Mouse (Mus musculus) stomach, embryonic 16.5 days (tissue): ENCODE measurements around the gene Zfp651. TPM values are rescaled to one million over a fixed set of nuclear protein-coding genes. Genes with fewer than 3 reads are reported as not detected.

ENCODE experiments used
- ATAC-seq: fragments of 200-750 bp; cut with Nextera tagmentation; 2 replicates; pipeline ENCODE4 v1.8.0; 2017; ENCODE audit warnings: moderate number of reproducible peaks, moderate TSS enrichment; ENCODE audit not compliant: insufficient read depth, low FRiP score
- H3K27ac ChIP-seq: fragments of 300-500 bp; sonication (generic); 2 replicates; pipeline ENCODE4 v1.5.1; 2014; ENCODE audit warnings: low read length
- H3K27me3 ChIP-seq: fragments of 300-500 bp; sonication (generic); 2 replicates; pipeline ENCODE4 v1.6.1; 2014; ENCODE audit warnings: low read length, control low read depth, mixed read lengths; ENCODE audit not compliant: control insufficient read depth, insufficient read depth
- H3K36me3 ChIP-seq: fragments of 300-500 bp; sonication (generic); 2 replicates; pipeline ENCODE4 v1.6.1; 2014; ENCODE audit warnings: low read length; ENCODE audit not compliant: control insufficient read depth, insufficient read depth
- H3K4me1 ChIP-seq: fragments of 300-500 bp; sonication (generic); 2 replicates; pipeline ENCODE4 v1.6.1; 2014; ENCODE audit warnings: low read length, control low read depth, mixed read lengths; ENCODE audit not compliant: control insufficient read depth, insufficient read depth
- H3K4me2 ChIP-seq: fragments of 300-500 bp; sonication (generic); 2 replicates; pipeline ENCODE4 v1.6.1; 2014; ENCODE audit warnings: low read depth, low read length, mixed read lengths
- H3K4me3 ChIP-seq: fragments of 300-500 bp; sonication (generic); replicated peaks from 2 replicates; pipeline ENCODE4 v1.5.1; 2014; ENCODE audit warnings: mild to moderate bottlenecking, low read length
- H3K9ac ChIP-seq: fragments of 300-500 bp; sonication (generic); 2 replicates; pipeline ENCODE4 v1.6.1; 2014; ENCODE audit warnings: low read length
- H3K9me3 ChIP-seq: fragments of 300-500 bp; sonication (generic); replicated peaks from 2 replicates; pipeline ENCODE4 v1.6.1; 2016; ENCODE audit warnings: low read length, control low read depth; ENCODE audit not compliant: control insufficient read depth
- WGBS: fragments of 180-500 bp; shearing (Covaris S2); extraction: QIAGEN DNeasy Blood & Tissue Kit; methylation state at CpG from one replicate; pipeline ENCODE4 v1.1.7; 2014; 5-methylcytosine and 5-hydroxymethylcytosine counted together
- polyA plus RNA-seq: library from polyadenylated mRNA; unstranded; fragments of >200 nt; fragmentation: Nextera tagmentation; extraction: Ambion mirVana; gene quantifications from 2 replicates; pipeline ENCODE4 v1.2.1, GENCODE M21; 2015

The Zfp651 gene
- polyA plus RNA-seq, 1 experiment from 2014 or later = 8.0 TPM

GRCm38 (mm10) chr9:121777484-121778065 lies 18.4 kb downstream of the Zfp651 start, which contains the start of gene Klhl40:
Klhl40 (plus strand) TSS chr9:121777607.
- H3K27me3 ChIP-seq = peaks cover 34% of the 10 kb centered on the region
- peak within 1 kb of the TSS; percentile 40; the same call in 1 of the 2 replicates for H3K9ac ChIP-seq
- WGBS = 16% methylated on average over 30 of the region's 30 CpGs

GRCm38 (mm10) chr9:121778066-121778624 lies 19.0 kb downstream of the Zfp651 start:
- ATAC-seq = no peak
- Histone ChIP-seq H3K27ac (no peak overlapping the region), H3K27me3 (peaks cover 34% of the 10 kb centered on the region), H3K4me2 (peak overlapping the region; percentile 61), H3K4me3 (peak overlapping the region; percentile 36), H3K36me3 (no peaks in the 10 kb centered on the region), H3K9me3 (no peaks in the 10 kb centered on the region), H3K4me1 (peaks cover 6% of the 10 kb centered on the region; the same call in 1 of the 2 replicates), H3K9ac (peak overlapping the region; percentile 40; the same call in 1 of the 2 replicates)
- 9% methylated on average over 54 of the region's 54 CpGs for WGBS

More at GRCm38 (mm10) chr9:121777484-121778065, 18.4 kb downstream of the Zfp651 start, which contains the start of gene Klhl40:
- Histone ChIP-seq H3K27ac (no peak within 1 kb of the TSS), H3K36me3 (no peaks in the 10 kb centered on the region), H3K4me2 (peak within 1 kb of the TSS; percentile 61), H3K9me3 (no peaks in the 10 kb centered on the region), H3K4me3 (peak within 1 kb of the TSS; percentile 36), H3K4me1 (peaks cover 6% of the 10 kb centered on the region; the same call in 1 of the 2 replicates)
- 0 out of 2 replicates have a peak, but pooled peaks have one; percentile 23 for ATAC-seq

- WGBS = 80% methylated on average over 12 of the region's 12 CpGs
- no peaks in the 10 kb centered on the region; the same call in 1 of the 2 replicates for H3K27me3 ChIP-seq
- H3K9ac ChIP-seq = no peak overlapping the region
- H3K36me3 ChIP-seq = no peaks in the 10 kb centered on the region
- no peaks in the 10 kb centered on the region for H3K4me1 ChIP-seq
- H3K9me3 ChIP-seq = no peaks in the 10 kb centered on the region
- H3K27ac ChIP-seq = no peak overlapping the region
- no peak for ATAC-seq
- no peak overlapping the region for H3K4me2 ChIP-seq
- no peak overlapping the region for H3K4me3 ChIP-seq
Observed at GRCm38 (mm10) chr9:121784801-121785200, 25.7 kb downstream of the Zfp651 start.

- Histone ChIP-seq H3K9ac (no peak overlapping the region), H3K27ac (no peak overlapping the region)
- 85% methylated on average over 8 of the region's 8 CpGs for WGBS
Observed at GRCm38 (mm10) chr9:121785261-121785660, 26.1 kb downstream of the Zfp651 start.

GRCm38 (mm10) chr9:121786359-121786758 lies 27.2 kb downstream of the Zfp651 start:
- H3K9ac ChIP-seq = no peak overlapping the region
- no peaks in the 10 kb centered on the region for H3K36me3 ChIP-seq
- no peaks in the 10 kb centered on the region for H3K4me1 ChIP-seq
- H3K4me2 ChIP-seq = no peak overlapping the region
- ATAC-seq = no peak
- no peaks in the 10 kb centered on the region for H3K27me3 ChIP-seq
- H3K9me3 ChIP-seq = no peaks in the 10 kb centered on the region
- 72% methylated on average over 2 of the region's 2 CpGs for WGBS
- no peak overlapping the region for H3K27ac ChIP-seq
- H3K4me3 ChIP-seq = no peak overlapping the region

More at GRCm38 (mm10) chr9:121785261-121785660, 26.1 kb downstream of the Zfp651 start:
- no peak overlapping the region for H3K4me2 ChIP-seq
- no peaks in the 10 kb centered on the region for H3K4me1 ChIP-seq
- no peak for ATAC-seq
- no peaks in the 10 kb centered on the region for H3K36me3 ChIP-seq
- H3K9me3 ChIP-seq = no peaks in the 10 kb centered on the region
- no peaks in the 10 kb centered on the region; the same call in 1 of the 2 replicates for H3K27me3 ChIP-seq
- no peak overlapping the region for H3K4me3 ChIP-seq

GRCm38 (mm10) chr9:121791206-121791605 lies 32.1 kb downstream of the Zfp651 start:
- Histone ChIP-seq H3K27ac (0 out of 2 replicates have a peak overlapping the region, but pooled peaks have one; percentile 26), H3K27me3 (no peaks in the 10 kb centered on the region), H3K4me1 (0 out of 2 replicates have a peak, but pooled peaks cover 3% of the 10 kb centered on the region), H3K9ac (no peak overlapping the region), H3K9me3 (no peaks in the 10 kb centered on the region), H3K36me3 (no peaks in the 10 kb centered on the region), H3K4me2 (no peak overlapping the region), H3K4me3 (no peak overlapping the region)
- WGBS = 20% methylated on average over 5 of the region's 5 CpGs
- peak; percentile 41; the same call in 1 of the 2 replicates for ATAC-seq

- no peaks in the 10 kb centered on the region for H3K9me3 ChIP-seq
- no peak within 1 kb of the TSS for H3K4me3 ChIP-seq
- H3K27me3 ChIP-seq = no peaks in the 10 kb centered on the region
- H3K36me3 ChIP-seq = no peaks in the 10 kb centered on the region
- no peak within 1 kb of the TSS for H3K9ac ChIP-seq
- 47% methylated on average over 23 of the region's 24 CpGs for WGBS
- no peak within 1 kb of the TSS for H3K4me2 ChIP-seq
- 0 out of 2 replicates have a peak within 1 kb of the TSS, but pooled peaks have one; percentile 26 for H3K27ac ChIP-seq
- 0 out of 2 replicates have a peak, but pooled peaks cover 3% of the 10 kb centered on the region for H3K4me1 ChIP-seq
- 0 out of 2 replicates have a peak, but pooled peaks have one; percentile 12 for ATAC-seq
Observed at GRCm38 (mm10) chr9:121791757-121792521, 32.8 kb downstream of the Zfp651 start, which contains the start of gene Hhatl. Hhatl (minus strand) TSS chr9:121792507.

- Histone ChIP-seq H3K9me3 (no peaks in the 10 kb centered on the region), H3K27me3 (no peaks in the 10 kb centered on the region), H3K4me2 (no peak overlapping the region), H3K27ac (no peak overlapping the region), H3K4me1 (peaks cover 13% of the 10 kb centered on the region; the same call in 1 of the 2 replicates), H3K9ac (no peak overlapping the region), H3K4me3 (no peak overlapping the region), H3K36me3 (no peaks in the 10 kb centered on the region)
- WGBS = 48% methylated on average over 1 of the region's 1 CpGs
- no peak for ATAC-seq
Observed at GRCm38 (mm10) chr9:121794972-121795539, 35.9 kb downstream of the Zfp651 start.
